Mouse (Mus musculus): ENCODE results near the gene Skint3. TPM values are rescaled to one million over a fixed set of nuclear protein-coding genes. Genes with fewer than 3 reads are reported as not detected.

Gene Skint3
- 0.03 TPM in 1 of 2 replicates, not detected in the other for polyA plus RNA-seq (2021; fragmentation: Nextera tagmentation)
- long read RNA-seq, experiment 1, result 0 reads
- long read RNA-seq, experiment 2, result 0 reads

DNA sequence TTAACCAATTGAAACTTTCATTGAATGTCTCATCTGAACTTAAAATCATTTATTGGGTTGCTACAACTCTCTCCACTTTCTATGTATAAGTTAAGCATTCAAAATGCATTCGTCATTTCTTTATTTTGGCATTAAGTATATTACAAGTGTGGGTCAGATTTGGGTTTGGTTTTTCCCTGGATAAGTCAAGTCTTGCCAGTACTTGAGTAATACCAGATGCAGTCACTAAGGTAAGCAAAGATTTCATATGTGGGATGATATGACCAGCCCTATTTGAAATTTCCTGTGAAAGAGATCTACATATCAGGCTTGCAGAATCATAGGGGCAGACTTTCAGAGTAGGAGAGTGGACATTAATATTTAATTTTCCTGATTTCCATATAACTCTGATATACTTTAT lies at the start of gene Skint3:
TSS of gene Skint3 (plus strand) at position 301 of the 400 bp plus-strand sequence.

Other genes with a start within 250 kb of the Skint3 start
- not detected in 2 replicates for gene Skint1, start 226.0 kb upstream of the Skint3 start, polyA plus RNA-seq (2021; fragmentation: Nextera tagmentation)
- gene Skint4, start 160.2 kb upstream of the Skint3 start, polyA plus RNA-seq (2021; fragmentation: Nextera tagmentation), result not detected in 2 replicates
- gene Skint9, start 201.7 kb downstream of the Skint3 start, polyA plus RNA-seq (2021; fragmentation: Nextera tagmentation), result not detected in 2 replicates

All from left cerebral cortex, adult 6 months (tissue).